In the genomic region with DNA sequence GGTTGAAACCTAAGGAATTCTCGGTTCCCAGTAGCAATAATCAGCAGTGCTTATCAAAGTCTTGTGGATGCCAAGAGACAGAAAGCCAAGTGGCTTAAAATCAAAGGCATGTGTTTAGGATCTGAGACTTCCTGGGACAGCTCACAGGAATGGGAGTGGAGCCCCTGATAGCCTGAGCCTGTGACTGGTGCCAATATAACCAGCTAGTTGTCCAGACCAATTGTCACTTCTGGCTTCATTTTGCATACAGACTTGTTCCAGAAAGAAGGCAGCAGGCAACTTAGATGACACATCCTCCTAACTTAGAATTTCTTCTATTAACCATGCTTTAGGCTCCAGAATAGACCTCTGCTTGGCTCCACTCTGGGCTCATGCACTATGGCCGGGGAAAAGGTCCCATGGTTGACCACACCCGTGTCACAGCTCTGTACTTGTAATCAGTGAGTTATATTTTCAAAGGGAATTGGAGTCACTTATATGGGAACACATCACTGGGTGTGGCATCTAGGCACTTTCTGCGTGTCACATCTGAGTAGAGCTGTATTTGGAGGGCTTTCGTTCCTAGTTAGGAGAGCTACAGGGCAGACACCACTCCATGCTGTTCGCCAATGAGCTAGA, we compare ENCODE assay signal across 11 mouse cellular contexts. TPM values are rescaled to one million over a fixed set of nuclear protein-coding genes. Genes with fewer than 3 reads are reported as not detected.
A peak's percentile ranks its signal among the peaks of the same experiment; 100 is the strongest.
DNase-seq lines count a peak whose midpoint lies in the region; ATAC-seq lines count a peak whose summit lies in the region.
"Had no signal": no experiment of that assay in that cellular context is flagged by ENCODE, and none has a peak within 500 bp of the region (broad histone marks: within the 10 kb centered on the region; RNA-seq: fewer than 3 reads in every experiment).

No protein-coding gene starts in this region.

- H3K36me3 ChIP-seq in forebrain, embryonic 13.5 days (ENCODE audit: poor library complexity, severe bottlenecking) = no peaks in the 10 kb centered on the region
- no peaks in the 10 kb centered on the region for H3K36me3 ChIP-seq in forebrain, embryonic 15.5 days
- H3K36me3 ChIP-seq in midbrain, embryonic 13.5 days = no peaks in the 10 kb centered on the region
- H3K36me3 ChIP-seq in midbrain, embryonic 14.5 days (ENCODE audit: control insufficient read depth, insufficient read depth, low read length) = no peaks in the 10 kb centered on the region
- no peaks in the 10 kb centered on the region for H3K36me3 ChIP-seq in intestine, embryonic 14.5 days (ENCODE audit: control insufficient read depth, insufficient read depth, low read length)
- H3K36me3 ChIP-seq in stomach, embryonic 14.5 days (ENCODE audit: control insufficient read depth, insufficient read depth, low read length) = no peaks in the 10 kb centered on the region

- 84% methylated on average over 6 of the region's 6 CpGs for WGBS in forebrain, embryonic 13.5 days
- 88% methylated on average over 6 of the region's 6 CpGs for WGBS in forebrain, embryonic 15.5 days
- 84% methylated on average over 6 of the region's 6 CpGs for WGBS in midbrain, embryonic 13.5 days
- 85% methylated on average over 6 of the region's 6 CpGs for WGBS in midbrain, embryonic 14.5 days
- WGBS in intestine, embryonic 14.5 days = 75% methylated on average over 6 of the region's 6 CpGs
- WGBS in stomach, embryonic 14.5 days = 79% methylated on average over 6 of the region's 6 CpGs

- ATAC-seq in forebrain, embryonic 13.5 days = no peak
- ATAC-seq in forebrain, embryonic 15.5 days (replicated peaks) = no peak
- no peak for ATAC-seq in midbrain, embryonic 13.5 days
- ATAC-seq in midbrain, embryonic 14.5 days (ENCODE audit: low FRiP score, low TSS enrichment) = no peak
- 0 out of 2 replicates have a peak, but pooled peaks have one; percentile 6 for ATAC-seq in intestine, embryonic 14.5 days (replicated peaks; ENCODE audit: low FRiP score, low TSS enrichment, low read depth)
- no peak; the same call in 1 of the 2 replicates for ATAC-seq in stomach, embryonic 14.5 days (ENCODE audit: insufficient number of reproducible peaks, insufficient read depth, low FRiP score, low read depth)

- no peaks in the 10 kb centered on the region for H3K9me3 ChIP-seq in forebrain, embryonic 13.5 days (replicated peaks)
- H3K9me3 ChIP-seq in forebrain, embryonic 15.5 days = no peaks in the 10 kb centered on the region
- no peaks in the 10 kb centered on the region for H3K9me3 ChIP-seq in midbrain, embryonic 13.5 days
- H3K9me3 ChIP-seq in midbrain, embryonic 14.5 days (ENCODE audit: control insufficient read depth, low read length) = no peaks in the 10 kb centered on the region
- no peaks in the 10 kb centered on the region for H3K9me3 ChIP-seq in intestine, embryonic 14.5 days (ENCODE audit: control insufficient read depth, low read length)
- no peaks in the 10 kb centered on the region for H3K9me3 ChIP-seq in stomach, embryonic 14.5 days (ENCODE audit: control insufficient read depth, low read depth, low read length)

- no peak overlapping the region for H3K9ac ChIP-seq in forebrain, embryonic 13.5 days
- H3K9ac ChIP-seq in forebrain, embryonic 15.5 days (replicated peaks) = no peak overlapping the region
- no peak overlapping the region for H3K9ac ChIP-seq in midbrain, embryonic 13.5 days (replicated peaks)
- no peak overlapping the region for H3K9ac ChIP-seq in midbrain, embryonic 14.5 days (replicated peaks; ENCODE audit: low read length)
- H3K9ac ChIP-seq in intestine, embryonic 14.5 days (ENCODE audit: low read length) = no peak overlapping the region
- H3K9ac ChIP-seq in stomach, embryonic 14.5 days (replicated peaks; ENCODE audit: low read depth, low read length) = no peak overlapping the region

- H3K4me2 ChIP-seq in forebrain, embryonic 13.5 days = peak overlapping the region; percentile 39
- H3K4me2 ChIP-seq in forebrain, embryonic 15.5 days (replicated peaks) = no peak overlapping the region
- H3K4me2 ChIP-seq in midbrain, embryonic 13.5 days (replicated peaks) = peak overlapping the region; percentile 32; the same call in 1 of the 2 replicates
- H3K4me2 ChIP-seq in midbrain, embryonic 14.5 days (ENCODE audit: low read length) = no peak overlapping the region
- H3K4me2 ChIP-seq in intestine, embryonic 14.5 days (ENCODE audit: low read length) = peak overlapping the region; percentile 33; the same call in 1 of the 2 replicates
- peak overlapping the region; percentile 26; the same call in 1 of the 2 replicates for H3K4me2 ChIP-seq in stomach, embryonic 14.5 days (replicated peaks; ENCODE audit: low read depth, low read length)

- no peak overlapping the region for H3K27ac ChIP-seq in forebrain, embryonic 13.5 days
- H3K27ac ChIP-seq in forebrain, embryonic 15.5 days (replicated peaks) = no peak overlapping the region
- H3K27ac ChIP-seq in midbrain, embryonic 13.5 days = no peak overlapping the region
- H3K27ac ChIP-seq in midbrain, embryonic 14.5 days (replicated peaks; ENCODE audit: low read depth, low read length) = no peak overlapping the region
- H3K27ac ChIP-seq in intestine, embryonic 14.5 days (ENCODE audit: low read depth) = no peak overlapping the region
- H3K27ac ChIP-seq in stomach, embryonic 14.5 days (ENCODE audit: low read length) = no peak overlapping the region

- H3K4me1 ChIP-seq in forebrain, embryonic 13.5 days = peaks cover 4% of the 10 kb centered on the region
- no peaks in the 10 kb centered on the region for H3K4me1 ChIP-seq in forebrain, embryonic 15.5 days
- H3K4me1 ChIP-seq in midbrain, embryonic 13.5 days (replicated peaks) = peaks cover 12% of the 10 kb centered on the region
- 0 out of 2 replicates have a peak, but pooled peaks cover 3% of the 10 kb centered on the region for H3K4me1 ChIP-seq in midbrain, embryonic 14.5 days (ENCODE audit: control insufficient read depth, insufficient read depth, low read length)
- H3K4me1 ChIP-seq in intestine, embryonic 14.5 days (replicated peaks; ENCODE audit: control insufficient read depth, insufficient read depth, low read length) = peaks cover 17% of the 10 kb centered on the region
- H3K4me1 ChIP-seq in stomach, embryonic 14.5 days (ENCODE audit: control insufficient read depth, insufficient read depth, low read length) = 0 out of 2 replicates have a peak, but pooled peaks cover 5% of the 10 kb centered on the region

- DNase-seq in midbrain, embryonic 14.5 days = no peak
- no peak for DNase-seq in intestine, embryonic 14.5 days (ENCODE audit: low spot score)
- DNase-seq in right cerebral cortex, adult 2 months (ENCODE audit: low spot score in 2 of 2) = no peak
- DNase-seq in urinary bladder, adult 18-20 months (ENCODE audit: low spot score in 2 of 2) = no peak
- DNase-seq: adrenal gland, adult 8-10 months; cerebellum, adult 2 months; kidney, postnatal 36 days had no signal

- peaks cover 4% of the 10 kb centered on the region; the same call in 1 of the 2 replicates for H3K27me3 ChIP-seq in forebrain, embryonic 13.5 days
- H3K27me3 ChIP-seq in forebrain, embryonic 15.5 days = no peaks in the 10 kb centered on the region
- H3K27me3 ChIP-seq in midbrain, embryonic 13.5 days = no peaks in the 10 kb centered on the region
- H3K27me3 ChIP-seq in midbrain, embryonic 14.5 days (ENCODE audit: control insufficient read depth, insufficient read depth, low read length) = no peaks in the 10 kb centered on the region
- no peaks in the 10 kb centered on the region for H3K27me3 ChIP-seq in intestine, embryonic 14.5 days (replicated peaks; ENCODE audit: control insufficient read depth, insufficient read depth, low read length)
- no peaks in the 10 kb centered on the region for H3K27me3 ChIP-seq in stomach, embryonic 14.5 days (ENCODE audit: control insufficient read depth, insufficient read depth, low read length)

- H3K4me3 ChIP-seq in forebrain, embryonic 13.5 days = no peak overlapping the region
- no peak overlapping the region for H3K4me3 ChIP-seq in forebrain, embryonic 15.5 days
- no peak overlapping the region for H3K4me3 ChIP-seq in midbrain, embryonic 13.5 days (replicated peaks)
- H3K4me3 ChIP-seq in midbrain, embryonic 14.5 days (replicated peaks; ENCODE audit: low read depth, low read length) = no peak overlapping the region
- H3K4me3 ChIP-seq in intestine, embryonic 14.5 days (ENCODE audit: low read depth, low read length) = no peak overlapping the region
- H3K4me3 ChIP-seq in stomach, embryonic 14.5 days (ENCODE audit: low read depth, low read length) = no peak overlapping the region

RNA-seq across cellular contexts. Expression of gene Ociad2, which starts 18.4 kb away (rescaled TPM):
- 13.5 and 16.7 TPM in 2 replicates for polyA plus RNA-seq in forebrain, embryonic 13.5 days (2015; fragmentation: Nextera tagmentation; extraction: Ambion mirVana)
- 21.1 and 22.2 TPM in 2 replicates for polyA plus RNA-seq in forebrain, embryonic 15.5 days (2015; fragmentation: Nextera tagmentation; extraction: Ambion mirVana)
- polyA plus RNA-seq in midbrain, embryonic 13.5 days (2015; fragmentation: Nextera tagmentation; extraction: Ambion mirVana) = 22.8 and 24.5 TPM in 2 replicates
- 18.3 and 19.4 TPM in 2 replicates for polyA plus RNA-seq in midbrain, embryonic 14.5 days (2014; fragmentation: Nextera tagmentation; extraction: Ambion mirVana)
- polyA plus RNA-seq in intestine, embryonic 14.5 days (2014; fragmentation: Nextera tagmentation; extraction: Ambion mirVana) = 117 and 131 TPM in 2 replicates
- 55.7 and 64.3 TPM in 2 replicates for polyA plus RNA-seq in stomach, embryonic 14.5 days (2014; fragmentation: Nextera tagmentation; extraction: Ambion mirVana)

RNA-seq across cellular contexts. Expression of gene Cwh43, which starts 46.6 kb away (rescaled TPM):
- polyA plus RNA-seq in forebrain, embryonic 13.5 days (2015; fragmentation: Nextera tagmentation; extraction: Ambion mirVana) = 0.09 and 0.30 TPM in 2 replicates
- polyA plus RNA-seq in forebrain, embryonic 15.5 days (2015; fragmentation: Nextera tagmentation; extraction: Ambion mirVana) = 0.06 and 0.08 TPM in 2 replicates
- polyA plus RNA-seq in midbrain, embryonic 13.5 days (2015; fragmentation: Nextera tagmentation; extraction: Ambion mirVana) = 0.35 TPM in 1 of 2 replicates, not detected in the other
- polyA plus RNA-seq in midbrain, embryonic 14.5 days (2014; fragmentation: Nextera tagmentation; extraction: Ambion mirVana) = 0.38 and 0.49 TPM in 2 replicates
- polyA plus RNA-seq in intestine, embryonic 14.5 days (2014; fragmentation: Nextera tagmentation; extraction: Ambion mirVana) = 0.07 and 0.09 TPM in 2 replicates
- not detected in 2 replicates for polyA plus RNA-seq in stomach, embryonic 14.5 days (2014; fragmentation: Nextera tagmentation; extraction: Ambion mirVana)

Comparison
In these comparisons a context has a peak if more than half of its experiments do, and no peak if none do; other contexts are left out.
1. H3K4me2 ChIP-seq: peak in forebrain, embryonic 13.5 days (single experiment), midbrain, embryonic 13.5 days (single experiment), intestine, embryonic 14.5 days (single experiment) and stomach, embryonic 14.5 days (single experiment); none in forebrain, embryonic 15.5 days (single experiment) and midbrain, embryonic 14.5 days (single experiment).